Mouse (Mus musculus): Measurements from ENCODE around the gene Tspan32. TPM values are rescaled to one million over a fixed set of nuclear protein-coding genes. Genes with fewer than 3 reads are reported as not detected.

The Tspan32 gene
- polyA plus RNA-seq, 1 experiment from 2014 or later: 4.6 TPM

Other genes with a start within 250 kb of the Tspan32 start
- 9.3 and 11.4 TPM in 2 replicates for gene Th, start 73.9 kb upstream of the Tspan32 start, polyA plus RNA-seq (2014; fragmentation: Nextera tagmentation; extraction: Ambion mirVana)
- 0.31 and 0.66 TPM in 2 replicates for gene Ascl2, start 35.8 kb upstream of the Tspan32 start, polyA plus RNA-seq (2014; fragmentation: Nextera tagmentation; extraction: Ambion mirVana)
- gene Cd81, start 47.7 kb downstream of the Tspan32 start, polyA plus RNA-seq (2014; fragmentation: Nextera tagmentation; extraction: Ambion mirVana): 282 and 291 TPM in 2 replicates
- 68.8 and 70.2 TPM in 2 replicates for gene Tssc4, start 64.2 kb downstream of the Tspan32 start, polyA plus RNA-seq (2014; fragmentation: Nextera tagmentation; extraction: Ambion mirVana)
- gene Trpm5, start 89.6 kb downstream of the Tspan32 start, polyA plus RNA-seq (2014; fragmentation: Nextera tagmentation; extraction: Ambion mirVana): 0.68 and 0.77 TPM in 2 replicates
- gene Kcnq1, start 101.3 kb downstream of the Tspan32 start, polyA plus RNA-seq (2014; fragmentation: Nextera tagmentation; extraction: Ambion mirVana): 1.6 and 1.7 TPM in 2 replicates